In genomic region chr11:20493922-20494626, GRCm38 (mm10) we compare ENCODE assay signal across 28 mouse cellular contexts.
"Had no signal": no experiment of that assay in that cellular context is flagged by ENCODE, and none has a peak within 500 bp of the region (broad histone marks: within the 10 kb centered on the region; RNA-seq: fewer than 3 reads in every experiment).

No protein-coding gene starts in this region.

- H3K4me3 ChIP-seq: gastrocnemius, adult 2 months; heart, adult 2 months; heart, embryonic 10.5 days; heart, embryonic 12.5 days; hindbrain, embryonic 10.5 days; hindbrain, embryonic 12.5 days; kidney, embryonic 15.5 days; layer of hippocampus, adult 2 months; left cerebral cortex, adult 2 months; limb, embryonic 10.5 days; limb, embryonic 12.5 days; liver, embryonic 13.5 days; liver, embryonic 15.5 days had no signal

- H3K36me3 ChIP-seq: heart, embryonic 10.5 days; heart, embryonic 12.5 days; hindbrain, embryonic 10.5 days; hindbrain, embryonic 12.5 days; kidney, embryonic 15.5 days; limb, embryonic 10.5 days; limb, embryonic 12.5 days; liver, embryonic 13.5 days; liver, embryonic 15.5 days had no signal

- H3K4me2 ChIP-seq: heart, embryonic 12.5 days; hindbrain, embryonic 12.5 days; hindbrain, embryonic 14.5 days; kidney, embryonic 15.5 days; limb, embryonic 12.5 days; liver, embryonic 11.5 days; liver, embryonic 13.5 days; liver, embryonic 15.5 days had no signal

- DNase-seq: gastrocnemius, adult 2 months; gastrocnemius, postnatal 10 days; gastrocnemius, postnatal 25 days; heart, adult 2 months; heart, postnatal 10 days; heart, postnatal 4 days; kidney, adult 11 months; kidney, adult 2 months; kidney, adult 9 months; kidney, postnatal 14 days; kidney, postnatal 4 days; liver; liver, embryonic 13.5 days had no signal

- H3K27ac ChIP-seq: gastrocnemius, adult 2 months; heart, adult 2 months; heart, embryonic 10.5 days; hindbrain, embryonic 10.5 days; hindbrain, embryonic 12.5 days; hindbrain, embryonic 14.5 days; kidney, embryonic 15.5 days; kidney, postnatal 0 days; layer of hippocampus, adult 2 months; left cerebral cortex, adult 2 months; limb, embryonic 10.5 days; limb, embryonic 12.5 days; liver, embryonic 13.5 days; liver, embryonic 15.5 days had no signal

- ATAC-seq: hindbrain, embryonic 16.5 days; inflammation-experienced regulatory T-cells, adult 6 months had no signal

- H3K9me3 ChIP-seq: heart, embryonic 10.5 days; heart, embryonic 12.5 days; hindbrain, embryonic 10.5 days; hindbrain, embryonic 12.5 days; kidney, embryonic 15.5 days; limb, embryonic 10.5 days; limb, embryonic 12.5 days; liver, embryonic 13.5 days; liver, embryonic 15.5 days had no signal

- H3K4me1 ChIP-seq: heart, embryonic 10.5 days; heart, embryonic 12.5 days; hindbrain, embryonic 10.5 days; hindbrain, embryonic 12.5 days; kidney, embryonic 15.5 days; limb, embryonic 10.5 days; liver, embryonic 13.5 days; liver, embryonic 15.5 days had no signal

- H3K9ac ChIP-seq: heart, embryonic 12.5 days; hindbrain, embryonic 12.5 days; hindbrain, embryonic 14.5 days; kidney, embryonic 15.5 days; limb, embryonic 12.5 days; liver, embryonic 13.5 days; liver, embryonic 15.5 days had no signal

- H3K27me3 ChIP-seq: hindbrain, embryonic 12.5 days; kidney, embryonic 15.5 days; limb, embryonic 12.5 days; liver, embryonic 13.5 days; liver, embryonic 15.5 days had no signal
